Mouse (Mus musculus) kidney, adult 2 months (tissue): ENCODE results near the gene Itga2. TPM values are rescaled to one million over a fixed set of nuclear protein-coding genes. Genes with fewer than 3 reads are reported as not detected.

Source experiments
- DNase-seq: peaks from one replicate; pipeline ENCODE4 v3.0.0; 2021
- H3K27ac ChIP-seq: fragments of 200-500 bp; 2 replicates; pipeline ENCODE4 v1.5.1; 2012; ENCODE audit warnings: low read depth, low read length, control low read depth, inconsistent platforms; ENCODE audit not compliant: insufficient read depth
- H3K27me3 ChIP-seq: fragments of 200-500 bp; replicated peaks from 2 replicates; pipeline ENCODE4 v1.6.1; 2012; ENCODE audit warnings: mild to moderate bottlenecking, moderate library complexity, low read length, inconsistent platforms; ENCODE audit not compliant: control insufficient read depth, insufficient read depth
- H3K36me3 ChIP-seq: fragments of 200-500 bp; 2 replicates; pipeline ENCODE4 v1.6.1; 2012; ENCODE audit warnings: mild to moderate bottlenecking, moderate library complexity, low read length, inconsistent platforms; ENCODE audit not compliant: control insufficient read depth, insufficient read depth
- H3K4me1 ChIP-seq: fragments of 200-500 bp; 2 replicates; pipeline ENCODE4 v1.6.1; 2011; ENCODE audit warnings: low read length; ENCODE audit not compliant: control insufficient read depth, insufficient read depth
- H3K4me3 ChIP-seq: fragments of 200-500 bp; 2 replicates; pipeline ENCODE4 v1.5.1; 2011; ENCODE audit warnings: mild to moderate bottlenecking, low read depth, low read length, control low read depth; ENCODE audit not compliant: insufficient read depth
- CTCF ChIP-seq: fragments of 200-500 bp; conservative IDR thresholded peaks from 2 replicates; pipeline ENCODE4 v1.5.1; 2011; ENCODE audit warnings: low read depth, mild to moderate bottlenecking, control low read depth, low read length, moderate library complexity, mixed read lengths; ENCODE audit not compliant: insufficient read depth, insufficient read length
- POLR2A ChIP-seq: fragments of 200-500 bp; IDR thresholded peaks from one replicate; pipeline ENCODE4 v1.6.1; 2011; ENCODE audit warnings: low read depth, low read length, control low read depth
- WGBS: fragments of 180-500 bp; shearing (Covaris S2); methylation state at CpG from one replicate; pipeline ENCODE4 v1.1.7; 2018; 5-methylcytosine and 5-hydroxymethylcytosine counted together
- polyA plus RNA-seq: library from polyadenylated mRNA; depleted of rRNA; stranded (reverse); fragments of >200 nt; gene quantifications from 2 replicates; pipeline ENCODE4 v1.2.3, GENCODE M21; 2012; rRNA removed

Itga2 gene
- polyA plus RNA-seq, 1 experiment = 0.58 TPM

DNA sequence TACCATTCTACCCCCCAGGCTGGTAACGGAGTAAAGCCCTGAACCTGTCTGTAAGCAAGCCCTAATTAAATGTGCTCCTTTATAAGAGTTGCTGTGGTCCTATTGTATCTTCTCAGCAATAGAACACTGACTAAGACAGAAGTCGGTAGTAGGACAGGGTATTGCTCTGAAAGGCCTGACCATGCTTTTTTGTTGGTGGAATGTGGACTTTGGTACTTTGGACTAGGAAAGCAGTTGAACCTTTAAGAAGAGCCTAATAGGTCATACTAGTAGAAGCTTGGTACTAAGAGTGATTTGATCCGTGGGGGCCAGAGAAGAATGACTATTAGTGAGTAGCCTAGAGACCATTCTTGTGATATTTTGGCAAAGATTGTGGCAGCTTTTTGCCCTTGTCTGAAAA, 130.0 kb downstream of the Itga2 start:
- Histone ChIP-seq H3K27ac (peak overlapping the region; percentile 58), H3K4me1 (peaks cover 8% of the 10 kb centered on the region), H3K4me3 (no peak overlapping the region), H3K27me3 (no peaks in the 10 kb centered on the region), H3K36me3 (no peaks in the 10 kb centered on the region)
- DNase-seq = peak; percentile 84
- TF ChIP-seq CTCF (no peak), POLR2A (no peak)
- 56% methylated on average over 3 of the region's 3 CpGs for WGBS

DNA sequence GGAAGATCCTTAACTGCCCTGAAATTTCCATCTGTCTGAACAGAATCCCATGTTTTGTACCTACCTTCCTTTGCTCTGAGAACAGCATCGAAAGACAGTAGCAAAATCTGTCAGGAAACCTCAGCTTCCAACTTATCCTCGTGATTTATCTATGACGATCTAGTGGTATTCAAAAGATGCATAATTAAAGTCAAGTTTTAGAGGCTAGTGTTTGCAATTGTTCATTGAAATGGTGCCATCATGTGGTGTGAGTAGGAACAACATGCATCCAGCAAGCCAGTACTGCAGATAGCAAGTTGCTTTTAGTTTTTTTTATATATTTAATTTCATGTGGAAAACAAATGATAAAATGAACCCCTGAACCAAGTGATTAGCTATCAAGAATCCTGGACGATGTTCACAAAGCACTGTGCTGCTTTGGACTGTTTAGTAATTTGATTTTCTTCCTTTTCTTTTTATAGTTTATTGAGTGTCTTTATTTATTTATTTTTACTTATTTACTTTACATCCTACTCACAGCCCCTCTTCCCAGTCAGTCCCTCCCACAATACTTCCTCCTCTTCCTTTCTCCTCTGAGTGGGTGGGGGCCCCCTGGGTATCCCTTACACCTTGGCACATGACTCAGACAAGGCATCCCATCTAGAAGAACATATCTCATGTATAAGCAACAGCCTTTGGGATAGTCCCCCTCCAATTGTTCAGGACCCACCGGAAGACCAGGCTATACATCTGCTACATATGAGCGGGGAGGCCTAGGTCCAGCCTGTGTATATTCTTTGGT, 138.5 kb downstream of the Itga2 start:
- WGBS = 41% methylated on average over 6 of the region's 6 CpGs
- peak; percentile 63 for DNase-seq
- no peaks in the 10 kb centered on the region for H3K36me3 ChIP-seq
- no peak overlapping the region for H3K27ac ChIP-seq
- no peaks in the 10 kb centered on the region for H3K27me3 ChIP-seq
- H3K4me3 ChIP-seq = no peak overlapping the region
- H3K4me1 ChIP-seq = 0 out of 2 replicates have a peak, but pooled peaks cover 2% of the 10 kb centered on the region
- TF ChIP-seq CTCF (no peak), POLR2A (no peak)

DNA sequence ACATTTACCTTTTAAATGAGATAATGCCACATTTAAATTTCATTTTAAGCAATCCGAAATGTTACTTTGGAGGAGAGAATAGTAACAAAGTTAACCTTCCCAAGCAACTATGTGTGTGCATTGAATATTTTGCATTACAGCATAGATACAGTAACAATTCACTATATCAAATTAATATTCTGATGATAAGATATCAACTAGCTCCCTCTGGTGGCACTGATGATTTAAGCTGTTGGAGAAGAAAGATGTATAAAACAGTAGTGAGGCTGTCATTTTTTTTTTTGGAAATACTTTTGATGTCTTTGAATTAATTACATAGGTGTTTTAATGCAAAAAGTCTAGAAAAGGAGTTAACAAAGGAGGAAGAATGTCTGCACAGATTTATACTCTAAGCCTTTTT, 140.4 kb downstream of the Itga2 start:
- DNase-seq = peak; percentile 33
- WGBS = 78% methylated on average over 1 of the region's 1 CpGs
- H3K4me1 ChIP-seq = no peaks in the 10 kb centered on the region
- no peak overlapping the region for H3K4me3 ChIP-seq
- TF ChIP-seq POLR2A (no peak), CTCF (no peak)
- no peaks in the 10 kb centered on the region for H3K27me3 ChIP-seq
- H3K36me3 ChIP-seq = no peaks in the 10 kb centered on the region
- no peak overlapping the region for H3K27ac ChIP-seq

Other genes with a start within 250 kb of the Itga2 start
- gene Mocs2, start 113.9 kb downstream of the Itga2 start, polyA plus RNA-seq = 37.8 and 53.4 TPM in 2 replicates
- gene Pelo, start 158.1 kb upstream of the Itga2 start, polyA plus RNA-seq = 29.0 and 32.3 TPM in 2 replicates
- 3.8 and 7.4 TPM in 2 replicates for gene Gm49395, start 169.8 kb upstream of the Itga2 start, polyA plus RNA-seq
- gene Itga1, start 169.9 kb upstream of the Itga2 start, polyA plus RNA-seq = 16.5 and 17.9 TPM in 2 replicates